24 mouse cellular contexts compared by ENCODE assay signal in genomic region chr9:108639825-108640224, GRCm38 (mm10).
"Had no signal": no experiment of that assay in that cellular context is flagged by ENCODE, and none has a peak within 500 bp of the region (broad histone marks: within the 10 kb centered on the region; RNA-seq: fewer than 3 reads in every experiment).

No protein-coding gene starts in this region.

- H3K4me3 ChIP-seq: gastrocnemius, adult 2 months; heart, adult 2 months; heart, embryonic 13.5 days; heart, embryonic 15.5 days; hindbrain, embryonic 13.5 days; hindbrain, embryonic 15.5 days; layer of hippocampus, adult 2 months; left cerebral cortex, adult 2 months; limb, embryonic 13.5 days; limb, embryonic 15.5 days; liver, embryonic 12.5 days had no signal

- H3K4me1 ChIP-seq: heart, embryonic 13.5 days; hindbrain, embryonic 13.5 days; hindbrain, embryonic 15.5 days; limb, embryonic 15.5 days had no signal

- DNase-seq: gastrocnemius, adult 2 months; gastrocnemius, postnatal 10 days; gastrocnemius, postnatal 25 days; heart, adult 11 months; heart, adult 2 months; heart, postnatal 14 days; heart, postnatal 36 days; kidney, adult 11 months; kidney, adult 2 months; kidney, postnatal 10 days; kidney, postnatal 25 days; kidney, postnatal 4 days; left cerebral cortex, postnatal 4 days had no signal

- ATAC-seq: hindbrain, postnatal 0 days; intestine, embryonic 16.5 days; liver, embryonic 12.5 days had no signal
